Mouse (Mus musculus): Measurements from ENCODE around the gene Tmem170b.
A peak's percentile ranks its signal among the peaks of the same experiment; 100 is the strongest.
"Not testable (repeated sequence)": the region's sequence is repeated elsewhere in the genome, so short reads cannot be mapped to it uniquely, and the experiment has no call there.

Gene Tmem170b

GRCm38 (mm10) chr13:41670386-41671130 lies 64.9 kb downstream of the Tmem170b start:
- no peak for DNase-seq

GRCm38 (mm10) chr13:41671136-41671705 lies 65.5 kb downstream of the Tmem170b start:
- no peak for DNase-seq

- DNase-seq: not testable (repeated sequence)
Measured at GRCm38 (mm10) chr13:41672904-41673303, 67.2 kb downstream of the Tmem170b start.

- DNase-seq: no peak
Measured at GRCm38 (mm10) chr13:41673541-41673940, 67.8 kb downstream of the Tmem170b start.

GRCm38 (mm10) chr13:41674608-41675007 lies 68.9 kb downstream of the Tmem170b start:
- DNase-seq: not testable (repeated sequence)

- no peak for DNase-seq
Measured at GRCm38 (mm10) chr13:41675498-41675897, 69.8 kb downstream of the Tmem170b start.

- no peak for DNase-seq
Measured at GRCm38 (mm10) chr13:41675966-41676835, 70.5 kb downstream of the Tmem170b start.

GRCm38 (mm10) chr13:41676836-41677186 lies 71.1 kb downstream of the Tmem170b start:
- DNase-seq: no peak

- no peak for DNase-seq
Measured at GRCm38 (mm10) chr13:41680854-41681549, 75.3 kb downstream of the Tmem170b start.

GRCm38 (mm10) chr13:41682341-41683119 lies 76.8 kb downstream of the Tmem170b start:
- DNase-seq: peak; percentile 46

- no peak for DNase-seq
Measured at GRCm38 (mm10) chr13:41683356-41684012, 77.8 kb downstream of the Tmem170b start.

- no peak for DNase-seq
Measured at GRCm38 (mm10) chr13:41685499-41685898, 79.8 kb downstream of the Tmem170b start.

GRCm38 (mm10) chr13:41689055-41689454 lies 83.3 kb downstream of the Tmem170b start:
- DNase-seq: no peak

- DNase-seq: no peak
Measured at GRCm38 (mm10) chr13:41689598-41690045, 83.9 kb downstream of the Tmem170b start.

Measured in right cerebral cortex, adult 18-20 months (tissue).